ENCODE assay signal across 12 mouse cellular contexts in genomic region chr2:128211881-128212209, GRCm38 (mm10).
DNase-seq lines count a peak whose midpoint lies in the region; ATAC-seq and TF ChIP-seq lines count a peak whose summit lies in the region.
"Had no signal": no experiment of that assay in that cellular context is flagged by ENCODE, and none has a peak within 500 bp of the region (broad histone marks: within the 10 kb centered on the region; RNA-seq: fewer than 3 reads in every experiment).

No protein-coding gene starts in this region.

- no peak for DNase-seq in lung, postnatal 0 days (ENCODE audit: low spot score)
- no peak for DNase-seq in lung, postnatal 25 days (ENCODE audit: low spot score)
- no peak for DNase-seq in limb, embryonic 10.5 days (ENCODE audit: low spot score)
- DNase-seq in stomach, postnatal 0 days (ENCODE audit: low spot score) = peak; percentile 24
- DNase-seq in yolk sac, embryonic 10.5 days (ENCODE audit: low spot score) = no peak
- no peak for DNase-seq in right cerebral cortex, adult 18-20 months
- DNase-seq: cerebellum, adult 9-11 months; spleen, adult 18-20 months had no signal

- ATAC-seq in forebrain, embryonic 13.5 days = 0 out of 2 replicates have a peak, but pooled peaks have one; percentile 33
- ATAC-seq in forebrain, embryonic 16.5 days = no peak
- ATAC-seq in lung, postnatal 0 days = peak; percentile 17; the same call in 1 of the 2 replicates
- peak; percentile 45; the same call in 1 of the 2 replicates for ATAC-seq in stomach, postnatal 0 days (ENCODE audit: low FRiP score, low TSS enrichment)
- ATAC-seq: activated CD4-positive, CD25-positive, alpha-beta regulatory T cell, adult 4 months; inflammation-experienced regulatory T-cells, adult 6 months had no signal

- H3K36me3 ChIP-seq in forebrain, embryonic 13.5 days (ENCODE audit: poor library complexity, severe bottlenecking) = no peaks in the 10 kb centered on the region
- no peaks in the 10 kb centered on the region for H3K36me3 ChIP-seq in forebrain, embryonic 16.5 days (ENCODE audit: control insufficient read depth, insufficient read depth)
- H3K36me3 ChIP-seq in lung, postnatal 0 days (ENCODE audit: insufficient read depth, low read length) = no peaks in the 10 kb centered on the region
- H3K36me3 ChIP-seq in limb, embryonic 10.5 days = no peaks in the 10 kb centered on the region
- no peaks in the 10 kb centered on the region for H3K36me3 ChIP-seq in stomach, postnatal 0 days (ENCODE audit: control insufficient read depth, insufficient read depth, low read length)

- no peak overlapping the region for H3K27ac ChIP-seq in forebrain, embryonic 13.5 days
- H3K27ac ChIP-seq in forebrain, embryonic 16.5 days (ENCODE audit: low read length) = no peak overlapping the region
- no peak overlapping the region for H3K27ac ChIP-seq in lung, postnatal 0 days (ENCODE audit: low read length)
- H3K27ac ChIP-seq in limb, embryonic 10.5 days = peak overlapping the region; percentile 66; the same call in 1 of the 2 replicates
- no peak overlapping the region for H3K27ac ChIP-seq in stomach, postnatal 0 days (replicated peaks)

- 34% methylated on average over 8 of the region's 8 CpGs for WGBS in forebrain, embryonic 13.5 days
- WGBS in forebrain, embryonic 16.5 days = 49% methylated on average over 8 of the region's 8 CpGs
- 47% methylated on average over 8 of the region's 8 CpGs for WGBS in lung, postnatal 0 days
- 26% methylated on average over 8 of the region's 8 CpGs for WGBS in limb, embryonic 10.5 days
- WGBS in stomach, postnatal 0 days = 63% methylated on average over 8 of the region's 8 CpGs

- H3K27me3 ChIP-seq in forebrain, embryonic 13.5 days = no peaks in the 10 kb centered on the region
- H3K27me3 ChIP-seq in forebrain, embryonic 16.5 days (replicated peaks; ENCODE audit: control insufficient read depth, insufficient read depth, low read length) = no peaks in the 10 kb centered on the region
- H3K27me3 ChIP-seq in lung, postnatal 0 days (replicated peaks; ENCODE audit: insufficient read depth, low read length) = no peaks in the 10 kb centered on the region
- H3K27me3 ChIP-seq in limb, embryonic 10.5 days (ENCODE audit: low read depth, poor library complexity, severe bottlenecking) = 0 out of 2 replicates have a peak, but pooled peaks cover 5% of the 10 kb centered on the region
- no peaks in the 10 kb centered on the region for H3K27me3 ChIP-seq in stomach, postnatal 0 days (ENCODE audit: control insufficient read depth, insufficient read depth, low read length)

- no peak for TF ChIP-seq CTCF in lung, postnatal 0 days (IDR thresholded peaks at IDR 0.05)
- no peak for TF ChIP-seq CTCF in stomach, postnatal 0 days (IDR thresholded peaks at IDR 0.05; ENCODE audit: low read depth)

- TF ChIP-seq EP300 in lung, postnatal 0 days (IDR thresholded peaks at IDR 0.05) = no peak
- TF ChIP-seq EP300 in stomach, postnatal 0 days (optimal IDR thresholded peaks at IDR 0.05) = no peak

- no peaks in the 10 kb centered on the region for H3K9me3 ChIP-seq in forebrain, embryonic 13.5 days (replicated peaks)
- no peaks in the 10 kb centered on the region for H3K9me3 ChIP-seq in forebrain, embryonic 16.5 days (ENCODE audit: control insufficient read depth, low read length)
- H3K9me3 ChIP-seq in lung, postnatal 0 days (ENCODE audit: low read length) = no peaks in the 10 kb centered on the region
- H3K9me3 ChIP-seq in limb, embryonic 10.5 days (replicated peaks) = no peaks in the 10 kb centered on the region
- no peaks in the 10 kb centered on the region for H3K9me3 ChIP-seq in stomach, postnatal 0 days (ENCODE audit: control insufficient read depth, low read length)

- H3K4me2 ChIP-seq in forebrain, embryonic 13.5 days = 0 out of 2 replicates have a peak overlapping the region, but pooled peaks have one; percentile 21
- H3K4me2 ChIP-seq in forebrain, embryonic 16.5 days (ENCODE audit: low read length) = no peak overlapping the region
- H3K4me2 ChIP-seq in lung, postnatal 0 days (replicated peaks; ENCODE audit: low read depth, low read length) = no peak overlapping the region
- no peak overlapping the region for H3K4me2 ChIP-seq in stomach, postnatal 0 days (replicated peaks; ENCODE audit: low read depth)

- H3K4me1 ChIP-seq in forebrain, embryonic 13.5 days = peaks cover 24% of the 10 kb centered on the region
- peaks cover 16% of the 10 kb centered on the region for H3K4me1 ChIP-seq in forebrain, embryonic 16.5 days (replicated peaks; ENCODE audit: control insufficient read depth, insufficient read depth, low read length)
- peaks cover 9% of the 10 kb centered on the region; the same call in 1 of the 2 replicates for H3K4me1 ChIP-seq in lung, postnatal 0 days (ENCODE audit: insufficient read depth, low read depth, low read length)
- H3K4me1 ChIP-seq in limb, embryonic 10.5 days = peaks cover 21% of the 10 kb centered on the region
- H3K4me1 ChIP-seq in stomach, postnatal 0 days (replicated peaks; ENCODE audit: control insufficient read depth, insufficient read depth) = no peaks in the 10 kb centered on the region

- H3K9ac ChIP-seq in forebrain, embryonic 13.5 days = no peak overlapping the region
- no peak overlapping the region for H3K9ac ChIP-seq in forebrain, embryonic 16.5 days (replicated peaks; ENCODE audit: low read depth, low read length)
- no peak overlapping the region for H3K9ac ChIP-seq in lung, postnatal 0 days (replicated peaks; ENCODE audit: low read depth)
- no peak overlapping the region for H3K9ac ChIP-seq in stomach, postnatal 0 days (ENCODE audit: low read length)

- no peak overlapping the region for H3K4me3 ChIP-seq in forebrain, embryonic 13.5 days
- H3K4me3 ChIP-seq in forebrain, embryonic 16.5 days (replicated peaks; ENCODE audit: low read length) = no peak overlapping the region
- no peak overlapping the region for H3K4me3 ChIP-seq in lung, postnatal 0 days (ENCODE audit: low read depth, low read length)
- H3K4me3 ChIP-seq in limb, embryonic 10.5 days = peak overlapping the region; percentile 30
- H3K4me3 ChIP-seq in stomach, postnatal 0 days (ENCODE audit: low read depth, low read length) = no peak overlapping the region
